Mouse (Mus musculus): Measurements from ENCODE around the gene Fam160b1. TPM values are rescaled to one million over a fixed set of nuclear protein-coding genes. Genes with fewer than 3 reads are reported as not detected.

The Fam160b1 gene
- total RNA-seq, 2 experiments from 2014 or later, result 14.8 to 14.9 TPM

DNA sequence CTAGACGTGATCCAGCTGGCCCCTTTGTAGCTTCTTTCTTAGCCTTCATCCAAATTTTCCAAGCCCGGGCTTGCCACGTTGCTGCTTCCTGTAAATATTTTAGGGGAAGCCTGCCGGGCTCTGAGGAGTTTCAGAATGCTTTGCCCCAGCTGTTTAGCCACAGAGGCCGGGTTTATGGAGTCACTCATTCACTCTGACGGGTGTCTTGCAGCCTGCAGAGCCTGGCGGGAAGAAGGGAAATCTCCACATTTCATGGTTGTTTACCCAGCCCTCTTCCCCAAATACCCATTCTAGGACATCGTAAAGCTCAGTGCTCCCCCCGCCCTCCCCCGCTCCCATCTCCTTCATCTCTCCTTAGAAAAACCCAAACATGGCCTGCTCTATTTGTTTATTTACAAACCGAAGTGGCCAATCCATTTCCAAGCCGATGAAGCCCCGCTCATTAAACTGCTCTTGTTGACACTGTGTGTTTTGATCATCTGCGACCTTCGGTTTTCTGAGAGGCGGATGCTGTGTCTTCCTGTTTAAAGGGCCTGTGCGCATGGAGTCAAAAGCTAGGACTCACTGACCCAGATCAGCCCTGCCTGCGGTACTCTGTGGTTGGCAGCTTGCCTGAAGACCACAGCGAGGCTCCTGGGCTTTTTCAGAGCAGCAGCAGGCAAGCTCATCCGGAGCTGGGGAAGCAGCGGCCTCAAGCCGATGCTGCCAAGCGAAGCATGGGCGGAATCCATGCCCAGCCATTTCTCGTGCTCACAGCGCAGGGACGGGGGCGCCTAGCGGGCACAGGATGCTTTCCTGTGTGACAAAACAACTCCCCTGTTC is 51.1 kb downstream of the Fam160b1 start:
- peak; percentile 77 to 83 for DNase-seq
- intact Hi-C loops (cut with DNase I), result no loop called here

DNA sequence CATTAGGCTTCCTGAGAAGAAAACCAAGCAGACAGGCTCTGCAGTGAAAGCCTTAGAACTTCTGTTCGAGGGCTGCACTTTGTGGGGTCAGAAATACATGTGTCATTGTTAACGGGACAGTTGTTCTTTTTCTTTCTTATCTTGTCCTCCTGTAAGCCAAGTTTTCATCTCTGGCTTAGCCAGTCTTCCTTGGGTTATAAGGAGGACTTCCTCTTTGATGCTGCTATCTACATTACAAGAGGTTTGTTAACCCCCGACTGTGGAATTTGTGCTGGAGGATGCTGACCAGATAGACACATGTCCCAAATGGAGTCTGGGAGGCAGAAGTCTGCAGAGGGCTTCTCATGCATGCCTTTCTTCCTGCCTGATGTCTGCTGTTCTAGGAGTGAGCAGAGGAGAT is 52.7 kb downstream of the Fam160b1 start:
- intact Hi-C loops (cut with DNase I), result no loop called here
- no peak for DNase-seq

DNA sequence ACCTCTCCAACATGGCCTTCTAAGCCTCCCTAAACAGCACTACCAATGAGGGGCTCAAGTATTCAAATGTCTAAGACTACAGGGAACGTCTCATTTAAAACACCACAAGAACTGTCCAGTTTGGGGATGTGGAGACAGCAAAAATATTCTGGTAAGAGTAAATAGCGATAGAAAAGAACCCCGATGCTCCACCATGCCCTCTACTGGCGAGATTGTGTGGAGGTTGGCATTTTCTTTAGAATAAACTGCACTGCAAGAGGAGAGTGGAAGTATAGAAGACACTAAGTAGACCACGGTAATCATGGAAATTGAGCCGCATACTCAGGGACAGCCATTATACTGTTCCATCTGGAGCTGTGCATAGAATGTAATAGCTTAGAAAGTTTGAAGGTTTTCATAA is 53.4 kb downstream of the Fam160b1 start:
- DNase-seq, result no peak
- intact Hi-C loops (cut with DNase I), result no loop called here

DNA sequence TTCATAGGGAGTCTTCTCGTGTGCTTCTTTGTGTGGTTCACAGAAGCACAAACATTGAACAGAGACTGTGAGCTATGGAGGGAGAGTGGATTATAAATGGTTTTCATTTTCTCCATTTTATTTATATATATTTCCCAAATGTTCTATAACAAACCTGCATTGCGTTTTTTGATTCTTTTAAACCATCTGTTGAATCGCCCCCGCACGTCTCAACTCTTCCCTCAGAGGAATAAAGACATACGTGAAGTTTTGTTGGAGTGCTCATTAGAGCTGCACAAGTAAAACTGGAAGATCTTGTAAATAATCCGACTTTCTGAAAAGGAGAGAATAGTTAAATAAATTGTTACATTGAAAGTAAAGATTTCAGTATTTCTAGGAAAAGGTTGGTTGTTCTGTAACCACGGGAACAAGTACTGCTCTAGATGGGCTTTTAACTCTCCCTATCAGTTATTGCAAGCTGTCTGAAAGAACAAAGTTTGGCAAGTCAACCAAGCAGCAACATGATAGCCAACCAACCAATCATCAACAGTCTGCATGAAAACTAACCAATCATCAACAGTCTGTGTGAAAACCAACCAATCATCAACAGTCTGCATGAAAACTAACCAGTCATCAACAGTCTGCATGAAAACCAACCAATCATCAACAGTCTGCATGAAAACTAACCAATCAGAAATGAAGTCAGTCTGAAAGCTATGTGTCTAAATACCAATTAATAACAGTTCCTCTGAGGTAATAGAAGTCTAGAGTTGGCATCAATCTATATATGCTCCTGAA is 54.7 kb downstream of the Fam160b1 start:
- intact Hi-C loops (cut with DNase I), result no loop called here
- no peak for DNase-seq

DNA sequence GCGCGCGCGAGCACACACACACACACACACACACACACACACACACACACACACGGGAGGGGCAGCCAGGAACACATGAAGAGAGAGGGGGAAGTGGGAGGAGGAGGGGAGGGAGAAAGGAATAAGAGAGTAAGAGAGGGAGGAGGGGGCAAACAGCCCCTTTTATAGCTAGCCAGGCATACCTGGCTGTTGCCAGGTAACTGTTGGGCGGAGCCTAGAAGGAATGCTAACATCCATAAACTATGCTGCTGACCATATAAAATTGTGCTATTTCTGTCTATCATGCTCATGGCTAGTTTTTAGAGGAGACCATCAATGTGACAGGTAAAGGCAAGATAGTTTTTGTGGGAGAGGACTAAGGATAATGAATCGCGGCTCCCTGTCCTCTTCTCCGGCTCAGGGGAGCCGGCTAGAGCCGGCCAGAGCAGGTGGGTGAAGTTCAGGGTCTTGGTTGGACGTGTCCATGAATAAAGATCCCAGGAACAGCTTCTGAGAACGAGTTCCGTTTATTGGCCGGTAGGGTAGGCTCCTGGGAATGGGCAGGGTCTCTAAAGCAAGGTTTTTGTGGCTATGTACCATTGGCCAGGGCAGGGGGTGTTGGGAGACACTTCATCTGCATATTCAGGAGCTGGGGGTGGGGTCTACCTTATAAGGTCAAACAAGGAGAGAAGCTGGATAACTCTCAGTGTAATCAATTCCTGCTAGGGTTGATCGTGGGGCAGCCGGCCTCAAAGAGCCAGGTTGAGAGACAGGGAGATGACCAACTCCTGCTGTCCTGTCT is 57.5 kb downstream of the Fam160b1 start:
- DNase-seq, result no peak
- intact Hi-C loops (cut with DNase I), result no loop called here

DNA sequence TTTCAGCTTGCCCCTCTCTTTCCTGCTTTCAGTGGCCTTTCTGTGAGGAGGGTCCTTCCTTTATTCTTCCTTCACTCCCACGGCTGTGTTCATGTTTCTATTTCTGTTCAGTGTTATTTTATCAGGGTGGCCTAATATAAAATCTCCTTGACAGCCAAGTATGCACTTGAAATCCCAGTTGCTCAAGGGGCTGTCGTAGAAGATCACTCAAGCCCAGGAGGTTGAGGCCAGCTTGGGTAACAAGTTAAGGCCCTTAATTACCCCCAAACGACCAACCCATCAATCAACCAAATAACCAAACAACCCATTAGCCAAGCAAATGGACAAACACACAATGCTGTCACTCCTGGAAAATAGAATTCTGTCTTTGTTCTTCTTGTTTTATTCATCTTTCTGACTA is 62.9 kb downstream of the Fam160b1 start:
- DNase-seq, result no peak
- intact Hi-C loops (cut with DNase I), result no loop called here

DNA sequence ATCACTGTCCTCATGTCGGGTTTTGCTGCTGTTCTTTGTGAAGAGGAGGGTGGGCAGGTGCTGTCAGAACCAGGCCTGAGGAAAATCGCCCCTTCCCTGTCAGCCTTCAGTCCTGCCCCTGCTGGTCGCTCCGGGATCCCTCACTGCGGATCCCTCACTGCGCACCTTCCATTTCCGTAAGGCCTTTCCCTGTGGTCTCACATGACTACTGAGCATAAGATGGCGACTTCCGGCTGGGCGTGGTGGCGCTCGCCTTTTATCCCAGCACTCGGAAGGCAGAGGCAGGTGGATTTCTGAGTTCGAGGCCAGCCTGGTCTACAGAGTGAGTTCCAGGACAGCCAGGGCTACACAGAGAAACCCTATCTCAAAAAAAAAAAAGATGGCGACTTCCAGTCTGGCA is 64.8 kb downstream of the Fam160b1 start:
- intact Hi-C loops (cut with DNase I), result no loop called here
- DNase-seq, result no peak

DNA sequence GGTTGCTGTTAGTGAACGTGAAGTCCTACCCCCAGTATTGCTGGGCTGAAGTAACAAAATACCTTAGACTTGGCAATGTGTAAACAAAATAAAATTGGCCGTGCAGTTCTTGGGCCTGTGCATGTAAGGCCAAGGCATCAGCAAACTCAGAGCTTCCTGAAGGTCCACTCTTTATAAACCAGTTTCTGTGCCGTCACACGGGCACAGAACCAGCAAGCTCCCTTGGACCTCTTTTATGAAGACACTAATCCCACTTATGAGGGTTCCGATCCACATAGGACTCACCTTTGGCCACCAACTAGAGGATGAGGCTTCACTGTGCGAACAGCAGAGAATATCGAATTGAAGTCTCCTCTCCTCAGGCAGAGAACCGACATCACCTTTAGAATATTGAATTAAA is 66.4 kb downstream of the Fam160b1 start:
- intact Hi-C loops (cut with DNase I), result no loop called here
- DNase-seq, result no peak

DNA sequence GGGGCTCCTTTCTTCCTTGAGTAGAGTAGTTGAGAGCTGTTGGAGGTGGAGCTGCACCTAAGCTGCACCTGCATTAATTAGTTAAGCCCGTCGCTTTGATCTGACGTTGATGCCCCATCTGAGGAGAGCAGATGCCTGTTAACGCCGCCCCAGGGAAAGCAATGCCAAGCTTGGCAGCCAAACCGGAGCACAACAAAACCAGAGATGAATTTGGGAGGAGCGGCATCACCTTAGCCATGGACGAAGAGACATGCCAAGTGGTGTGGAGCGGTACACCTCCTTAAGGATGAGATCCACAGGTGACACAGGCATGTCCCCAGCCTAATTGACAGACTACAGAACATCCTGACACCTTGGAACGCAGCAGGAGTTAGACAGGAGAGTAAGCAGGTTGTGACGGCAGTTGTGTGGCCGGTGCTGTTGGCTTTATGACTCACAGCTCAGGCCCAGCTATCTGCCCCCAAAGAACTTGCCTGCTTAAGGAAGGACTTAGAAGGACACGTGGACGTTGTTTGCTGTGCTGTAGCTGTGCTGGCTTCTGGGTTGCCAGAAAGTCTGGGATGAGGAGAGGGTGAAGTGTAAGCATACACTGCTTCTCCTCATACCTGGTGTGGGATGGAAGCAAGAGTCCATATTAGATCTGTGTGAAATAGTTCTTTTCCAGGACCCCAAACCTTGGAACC is 67.4 kb downstream of the Fam160b1 start:
- intact Hi-C loops (cut with DNase I), result no loop called here
- no peak for DNase-seq

DNA sequence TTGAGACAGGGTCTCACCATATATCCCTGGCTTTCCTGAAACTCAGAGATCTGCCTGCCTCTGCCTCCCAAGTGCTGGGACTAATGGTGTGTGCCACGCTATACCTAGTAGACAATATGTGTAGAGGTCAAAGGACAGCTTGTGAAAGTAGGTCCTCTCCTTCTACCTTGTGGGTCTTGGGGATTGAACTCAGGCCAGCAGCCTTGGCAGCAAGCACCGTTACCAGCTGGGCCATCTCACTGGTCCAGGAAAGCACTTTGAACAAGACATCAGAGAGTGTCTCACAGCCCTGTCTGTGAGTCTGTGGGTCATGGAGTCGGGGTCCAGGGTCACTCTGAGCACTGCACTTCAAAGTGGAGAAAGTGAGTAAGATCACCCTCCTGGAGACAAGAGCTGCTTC is 68.2 kb downstream of the Fam160b1 start:
- intact Hi-C loops (cut with DNase I), result no loop called here
- DNase-seq, result no peak

DNA sequence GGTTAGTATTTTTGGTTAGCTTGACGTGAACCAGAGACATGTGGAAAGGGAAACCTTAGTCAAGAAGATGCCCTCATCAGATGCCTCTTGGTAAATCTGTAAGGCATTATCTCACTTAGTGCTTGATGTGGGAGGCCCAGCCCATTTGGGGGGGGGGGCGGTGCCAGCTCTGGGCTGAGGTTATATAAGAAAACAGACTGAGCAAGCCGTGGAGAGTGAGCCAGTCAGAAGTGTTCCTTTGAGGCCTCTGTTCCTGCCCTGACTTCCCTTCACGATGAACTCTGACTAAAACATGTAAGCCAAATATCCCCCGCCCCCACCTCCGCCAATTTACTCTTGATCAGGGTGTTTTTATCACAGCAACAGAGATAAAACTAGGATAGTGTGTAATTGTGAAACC is 69.4 kb downstream of the Fam160b1 start:
- intact Hi-C loops (cut with DNase I), result no loop called here
- DNase-seq, result no peak

DNA sequence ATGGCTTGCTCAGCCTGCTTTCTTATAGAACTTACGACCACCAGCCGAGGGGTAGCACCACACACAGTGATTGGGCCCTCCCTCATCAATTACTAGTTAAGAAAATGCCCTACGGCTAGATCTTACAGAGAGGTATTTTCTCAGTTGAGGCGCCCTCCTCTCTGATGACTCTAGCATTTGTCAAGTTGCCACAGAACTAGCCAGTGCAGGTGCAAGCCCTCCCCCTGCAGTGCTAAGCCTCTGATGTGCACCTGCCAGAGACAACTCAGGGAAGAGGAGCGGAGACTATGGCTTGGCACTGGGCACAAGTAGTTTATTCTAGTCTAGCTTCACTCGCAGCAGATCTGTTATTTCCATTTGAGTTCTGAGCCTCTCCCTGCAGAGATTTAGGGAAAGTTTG is 71.0 kb downstream of the Fam160b1 start:
- intact Hi-C loops (cut with DNase I), result no loop called here
- DNase-seq, result no peak

DNA sequence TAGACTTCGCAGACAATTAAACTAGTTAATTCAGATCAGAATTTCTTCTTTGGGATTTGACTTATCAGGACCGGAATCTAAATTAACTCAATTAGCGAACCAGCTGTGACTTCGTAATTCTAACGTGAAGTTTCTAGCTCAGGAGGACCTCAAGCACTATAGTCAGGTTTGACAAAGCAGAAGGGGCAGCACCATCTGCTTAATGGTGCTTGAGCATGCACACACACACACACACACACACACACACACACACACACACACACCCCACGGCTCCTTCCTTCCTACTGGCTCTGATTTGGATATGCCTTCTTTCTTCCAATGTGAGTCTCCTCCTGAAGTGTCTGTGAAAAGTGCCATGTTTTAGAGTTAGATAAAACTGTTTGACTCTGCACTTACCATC is 73.5 kb downstream of the Fam160b1 start:
- DNase-seq, result no peak
- intact Hi-C loops (cut with DNase I), result no loop called here

DNA sequence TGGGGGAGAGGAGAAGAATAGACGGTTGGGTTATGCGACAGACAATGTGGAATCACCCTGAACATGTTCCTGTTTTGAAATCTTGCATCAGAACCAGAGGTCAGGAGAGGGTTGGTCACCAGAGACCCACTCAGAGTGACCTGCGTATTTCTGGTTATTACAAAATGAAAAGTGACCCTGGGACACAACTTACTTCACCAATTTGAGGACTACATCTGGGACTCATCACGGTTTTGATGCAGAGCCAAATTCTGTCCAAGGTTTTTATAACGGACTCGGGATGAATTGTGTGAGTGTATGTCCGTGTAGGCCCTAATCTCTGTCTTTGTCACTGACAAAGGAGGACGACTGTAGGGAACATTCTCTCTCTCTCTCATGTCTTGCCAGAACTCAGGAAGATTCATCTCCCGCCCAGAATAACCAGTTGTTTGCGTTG is 76.1 kb downstream of the Fam160b1 start:
- DNase-seq, result peak; percentile 29 to 58
- intact Hi-C loops (cut with DNase I), result no loop called here

DNA sequence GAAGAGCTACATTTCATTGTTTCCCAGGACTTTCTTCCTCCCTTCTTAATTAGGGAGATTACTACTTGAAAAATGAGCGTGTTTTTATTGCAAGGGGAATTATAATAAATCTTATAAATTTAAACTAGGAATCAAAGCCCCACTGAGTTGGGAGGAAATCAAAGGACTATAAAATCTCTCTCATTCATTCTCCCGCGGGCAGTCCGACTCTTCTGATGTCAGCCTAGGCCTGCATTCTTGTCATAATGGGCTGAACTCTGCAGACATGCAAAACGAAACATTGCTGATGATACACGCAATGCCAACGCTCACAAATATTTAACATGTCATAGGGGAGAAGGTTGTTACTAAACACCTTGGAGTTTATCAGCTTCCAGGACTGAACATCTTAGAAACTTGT is 76.6 kb downstream of the Fam160b1 start:
- intact Hi-C loops (cut with DNase I), result no loop called here
- DNase-seq, result no peak

Other genes with a start within 250 kb of the Fam160b1 start
- 100 to 1,000 TPM; 489 to 510 TPM for gene Ablim1, start 45.8 kb upstream of the Fam160b1 start, total RNA-seq (2021)
- 1 to 10 TPM; 5.7 to 6.1 TPM for gene Trub1, start 92.2 kb downstream of the Fam160b1 start, total RNA-seq (2021)